Mouse (Mus musculus): ENCODE data around the gene Prkag3. TPM values are rescaled to one million over a fixed set of nuclear protein-coding genes. Genes with fewer than 3 reads are reported as not detected.

Gene Prkag3
- polyA plus RNA-seq, 1 experiment from 2014 or later, result 0.11 TPM

GRCm38 (mm10) chr1:74718113-74718512 lies 30.9 kb downstream of the Prkag3 start:
- WGBS, result 68% methylated on average over 8 of the region's 8 CpGs
- Histone ChIP-seq H3K4me3 (no peak overlapping the region), H3K27ac (replicated peaks) (no peak overlapping the region), H3K27me3 (replicated peaks; ENCODE audit: low read depth, poor library complexity, severe bottlenecking) (peaks cover 10% of the 10 kb centered on the region; the same call in 1 of the 2 replicates), H3K9me3 (no peaks in the 10 kb centered on the region), H3K36me3 (replicated peaks) (no peaks in the 10 kb centered on the region), H3K4me1 (peaks cover 49% of the 10 kb centered on the region)
- peak; percentile 29 for DNase-seq (ENCODE audit: low spot score)

GRCm38 (mm10) chr1:74715886-74716285 lies 33.1 kb downstream of the Prkag3 start:
- WGBS, result 81% methylated on average over 6 of the region's 6 CpGs
- peak overlapping the region; percentile 26; the same call in 1 of the 2 replicates for H3K4me3 ChIP-seq
- peaks cover 10% of the 10 kb centered on the region; the same call in 1 of the 2 replicates for H3K27me3 ChIP-seq (replicated peaks; ENCODE audit: low read depth, poor library complexity, severe bottlenecking)
- H3K36me3 ChIP-seq (replicated peaks), result no peaks in the 10 kb centered on the region
- peaks cover 53% of the 10 kb centered on the region for H3K4me1 ChIP-seq
- peak overlapping the region; percentile 11; the same call in 1 of the 2 replicates for H3K27ac ChIP-seq (replicated peaks)
- H3K9me3 ChIP-seq, result no peaks in the 10 kb centered on the region
- DNase-seq (ENCODE audit: low spot score), result no peak

DNA sequence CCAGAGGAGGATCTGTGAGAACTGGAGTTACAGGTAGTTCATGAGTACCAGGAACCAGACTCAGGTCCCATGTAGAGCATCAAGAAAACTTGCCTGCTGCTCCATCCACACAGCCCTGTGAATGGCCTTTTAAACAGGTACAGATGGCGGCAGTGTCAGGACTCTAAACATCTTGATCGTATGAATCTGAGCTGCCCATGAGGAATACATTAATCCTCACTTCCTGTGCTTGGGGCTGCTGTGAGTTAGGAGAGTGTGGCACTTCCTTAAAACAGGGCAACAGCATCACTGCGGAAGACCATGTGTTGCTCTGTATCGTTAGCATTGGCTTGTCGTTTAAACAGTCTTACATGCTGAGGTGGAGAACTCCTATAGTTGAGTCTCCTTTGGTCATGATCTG lies 33.6 kb downstream of the Prkag3 start:
- H3K27ac ChIP-seq (replicated peaks), result peak overlapping the region; percentile 11; the same call in 1 of the 2 replicates
- no peaks in the 10 kb centered on the region for H3K36me3 ChIP-seq (replicated peaks)
- H3K4me3 ChIP-seq, result peak overlapping the region; percentile 26; the same call in 1 of the 2 replicates
- peaks cover 53% of the 10 kb centered on the region for H3K4me1 ChIP-seq
- no peaks in the 10 kb centered on the region for H3K9me3 ChIP-seq
- peak; percentile 76 for DNase-seq (ENCODE audit: low spot score)
- peaks cover 10% of the 10 kb centered on the region; the same call in 1 of the 2 replicates for H3K27me3 ChIP-seq (replicated peaks; ENCODE audit: low read depth, poor library complexity, severe bottlenecking)
- WGBS, result 38% methylated on average over 5 of the region's 5 CpGs

- DNase-seq (ENCODE audit: low spot score), result no peak
- WGBS, result 44% methylated on average over 2 of the region's 2 CpGs
Measured at GRCm38 (mm10) chr1:74714967-74715366, 34.1 kb downstream of the Prkag3 start.

DNA sequence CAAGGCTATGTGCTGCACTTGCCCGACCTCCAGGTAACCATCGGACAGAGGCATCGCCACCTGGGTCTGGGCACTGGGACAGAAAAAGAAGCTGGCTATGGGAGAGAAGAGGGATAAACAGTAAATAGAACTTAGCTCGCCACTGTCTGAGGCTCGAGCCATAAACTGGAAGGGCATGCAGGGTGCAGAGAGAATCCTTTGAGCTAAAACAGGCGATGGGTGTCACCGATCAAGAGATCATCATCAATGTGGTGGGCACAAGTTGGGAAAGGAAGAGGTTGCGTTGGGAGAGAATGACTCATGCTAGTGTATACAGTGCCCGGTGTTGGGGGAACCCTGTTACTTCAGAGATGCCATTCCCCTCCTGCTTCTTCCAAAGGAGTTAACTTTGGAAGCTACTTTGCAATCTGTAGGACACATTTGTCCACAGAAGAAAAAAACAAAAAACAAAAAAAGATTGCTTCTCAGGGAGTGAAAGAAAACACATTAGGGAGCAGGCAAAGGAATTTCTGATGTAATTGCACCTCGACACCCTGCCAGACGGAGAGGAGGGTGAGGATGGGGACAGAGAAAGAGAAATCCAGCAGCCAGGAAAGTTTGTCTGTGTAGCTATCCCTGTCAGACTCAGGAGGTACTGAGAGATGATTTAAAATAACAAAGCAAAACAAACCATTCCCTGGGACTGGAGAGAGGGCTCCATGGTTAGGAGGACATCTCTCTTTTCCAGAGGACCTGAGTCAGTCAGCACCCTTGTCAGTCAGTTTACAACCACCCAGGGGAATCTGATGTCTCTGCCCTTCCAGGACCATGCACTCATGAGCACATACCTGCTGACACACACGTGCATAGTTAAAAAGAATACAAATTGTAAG lies 34.9 kb downstream of the Prkag3 start:
- WGBS, result 32% methylated on average over 12 of the region's 12 CpGs
- H3K36me3 ChIP-seq (replicated peaks), result no peaks in the 10 kb centered on the region
- peak overlapping the region; percentile 72 for H3K4me3 ChIP-seq
- peaks cover 48% of the 10 kb centered on the region for H3K4me1 ChIP-seq
- H3K27ac ChIP-seq (replicated peaks), result peak overlapping the region; percentile 88
- no peak for DNase-seq (ENCODE audit: low spot score)
- peaks cover 10% of the 10 kb centered on the region; the same call in 1 of the 2 replicates for H3K27me3 ChIP-seq (replicated peaks; ENCODE audit: low read depth, poor library complexity, severe bottlenecking)
- no peaks in the 10 kb centered on the region for H3K9me3 ChIP-seq

More at GRCm38 (mm10) chr1:74714967-74715366, 34.1 kb downstream of the Prkag3 start:
- H3K9me3 ChIP-seq, result no peaks in the 10 kb centered on the region
- H3K4me3 ChIP-seq, result peak overlapping the region; percentile 72; the same call in 1 of the 2 replicates
- H3K27me3 ChIP-seq (replicated peaks; ENCODE audit: low read depth, poor library complexity, severe bottlenecking), result peaks cover 10% of the 10 kb centered on the region; the same call in 1 of the 2 replicates
- peak overlapping the region; percentile 11 for H3K27ac ChIP-seq (replicated peaks)
- H3K4me1 ChIP-seq, result peaks cover 53% of the 10 kb centered on the region
- H3K36me3 ChIP-seq (replicated peaks), result no peaks in the 10 kb centered on the region

GRCm38 (mm10) chr1:74713099-74713858 lies 35.7 kb downstream of the Prkag3 start, which contains the start of gene Cyp27a1:
Cyp27a1 (plus strand) TSS chr1:74713574.
- H3K4me3 ChIP-seq, result peak within 1 kb of the TSS; percentile 72
- peaks cover 44% of the 10 kb centered on the region for H3K4me1 ChIP-seq
- no peaks in the 10 kb centered on the region for H3K36me3 ChIP-seq (replicated peaks)
- H3K9me3 ChIP-seq, result no peaks in the 10 kb centered on the region
- peaks cover 10% of the 10 kb centered on the region; the same call in 1 of the 2 replicates for H3K27me3 ChIP-seq (replicated peaks; ENCODE audit: low read depth, poor library complexity, severe bottlenecking)
- peak within 1 kb of the TSS; percentile 88 for H3K27ac ChIP-seq (replicated peaks)
- peak; percentile 78 for DNase-seq (ENCODE audit: low spot score)
- 2% methylated on average over 35 of the region's 35 CpGs for WGBS

DNA sequence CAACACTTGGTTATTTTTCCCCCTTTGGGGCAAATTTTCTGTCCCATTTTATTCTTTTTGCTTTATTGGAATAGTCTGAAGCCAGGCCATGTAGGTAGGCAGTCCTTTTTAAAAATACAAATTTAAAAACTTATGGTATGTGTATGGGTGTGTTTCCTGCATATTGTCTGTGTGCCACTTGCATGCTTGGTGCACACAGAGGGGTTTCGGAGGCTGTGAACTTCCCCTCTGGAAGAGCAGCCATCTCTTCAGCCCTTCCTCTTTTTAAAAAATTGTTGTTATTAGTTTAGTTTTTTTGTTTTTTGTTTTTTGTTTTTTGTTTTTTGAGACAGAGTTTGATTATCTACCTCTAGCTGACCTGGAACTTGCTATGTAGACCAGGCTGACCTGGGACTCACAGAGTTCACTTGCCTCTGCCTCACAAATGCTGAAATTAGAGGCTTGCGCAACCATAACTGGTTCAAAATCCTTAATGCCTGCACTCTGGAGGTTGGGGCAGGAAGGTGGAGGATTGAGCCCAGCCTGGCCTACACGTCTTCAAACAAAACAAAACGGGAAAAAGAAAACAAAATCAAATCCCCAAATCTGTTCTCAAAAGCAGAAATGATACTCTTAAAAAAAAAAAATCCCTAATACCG lies 36.4 kb downstream of the Prkag3 start:
- 35% methylated on average over 5 of the region's 5 CpGs for WGBS
- Histone ChIP-seq H3K4me1 (peaks cover 40% of the 10 kb centered on the region), H3K36me3 (replicated peaks) (no peaks in the 10 kb centered on the region), H3K27me3 (replicated peaks; ENCODE audit: low read depth, poor library complexity, severe bottlenecking) (peaks cover 10% of the 10 kb centered on the region; the same call in 1 of the 2 replicates), H3K27ac (replicated peaks) (peak overlapping the region; percentile 88; the same call in 1 of the 2 replicates), H3K4me3 (peak overlapping the region; percentile 72), H3K9me3 (no peaks in the 10 kb centered on the region)
- DNase-seq (ENCODE audit: low spot score), result no peak

- Histone ChIP-seq H3K4me3 (no peak overlapping the region), H3K36me3 (replicated peaks) (no peaks in the 10 kb centered on the region), H3K27ac (replicated peaks) (no peak overlapping the region), H3K9me3 (no peaks in the 10 kb centered on the region), H3K4me1 (peaks cover 40% of the 10 kb centered on the region), H3K27me3 (replicated peaks; ENCODE audit: low read depth, poor library complexity, severe bottlenecking) (peaks cover 10% of the 10 kb centered on the region; the same call in 1 of the 2 replicates)
- WGBS, result 72% methylated on average over 4 of the region's 4 CpGs
- no peak for DNase-seq (ENCODE audit: low spot score)
Measured at GRCm38 (mm10) chr1:74712046-74712445, 37.0 kb downstream of the Prkag3 start.

GRCm38 (mm10) chr1:74709566-74709965 lies 39.5 kb downstream of the Prkag3 start:
- H3K4me1 ChIP-seq, result peaks cover 22% of the 10 kb centered on the region
- no peak overlapping the region for H3K27ac ChIP-seq (replicated peaks)
- DNase-seq (ENCODE audit: low spot score), result no peak
- WGBS, result 38% methylated on average over 6 of the region's 6 CpGs
- no peak overlapping the region for H3K4me3 ChIP-seq
- H3K36me3 ChIP-seq (replicated peaks), result no peaks in the 10 kb centered on the region
- no peaks in the 10 kb centered on the region for H3K9me3 ChIP-seq
- peaks cover 5% of the 10 kb centered on the region; the same call in 1 of the 2 replicates for H3K27me3 ChIP-seq (replicated peaks; ENCODE audit: low read depth, poor library complexity, severe bottlenecking)

GRCm38 (mm10) chr1:74705016-74705415 lies 44.0 kb downstream of the Prkag3 start:
- Histone ChIP-seq H3K4me1 (no peaks in the 10 kb centered on the region), H3K27ac (replicated peaks) (no peak overlapping the region), H3K9me3 (no peaks in the 10 kb centered on the region), H3K36me3 (replicated peaks) (peaks cover 27% of the 10 kb centered on the region), H3K4me3 (no peak overlapping the region), H3K27me3 (replicated peaks; ENCODE audit: low read depth, poor library complexity, severe bottlenecking) (no peaks in the 10 kb centered on the region)
- 87% methylated on average over 5 of the region's 5 CpGs for WGBS
- no peak for DNase-seq (ENCODE audit: low spot score)

- Histone ChIP-seq H3K36me3 (replicated peaks) (peaks cover 36% of the 10 kb centered on the region), H3K27ac (replicated peaks) (no peak overlapping the region), H3K4me1 (no peaks in the 10 kb centered on the region), H3K4me3 (no peak overlapping the region), H3K27me3 (replicated peaks; ENCODE audit: low read depth, poor library complexity, severe bottlenecking) (no peaks in the 10 kb centered on the region), H3K9me3 (no peaks in the 10 kb centered on the region)
- no peak for DNase-seq (ENCODE audit: low spot score)
- 76% methylated on average over 3 of the region's 3 CpGs for WGBS
Measured at GRCm38 (mm10) chr1:74704156-74704555, 44.9 kb downstream of the Prkag3 start.

- no peak overlapping the region for H3K27ac ChIP-seq (replicated peaks)
- H3K36me3 ChIP-seq (replicated peaks), result peaks cover 56% of the 10 kb centered on the region
- no peaks in the 10 kb centered on the region for H3K27me3 ChIP-seq (replicated peaks; ENCODE audit: low read depth, poor library complexity, severe bottlenecking)
- no peak overlapping the region for H3K4me3 ChIP-seq
- no peaks in the 10 kb centered on the region for H3K4me1 ChIP-seq
- no peaks in the 10 kb centered on the region for H3K9me3 ChIP-seq
- DNase-seq (ENCODE audit: low spot score), result no peak
- WGBS, result 93% methylated on average over 6 of the region's 6 CpGs
Measured at GRCm38 (mm10) chr1:74702142-74702553, 46.9 kb downstream of the Prkag3 start.
